Mouse (Mus musculus): ENCODE data around the gene Rnf141. TPM values are rescaled to one million over a fixed set of nuclear protein-coding genes. Genes with fewer than 3 reads are reported as not detected.

Gene Rnf141
- polyA plus RNA-seq, 1 experiment: 88.4 TPM

DNA sequence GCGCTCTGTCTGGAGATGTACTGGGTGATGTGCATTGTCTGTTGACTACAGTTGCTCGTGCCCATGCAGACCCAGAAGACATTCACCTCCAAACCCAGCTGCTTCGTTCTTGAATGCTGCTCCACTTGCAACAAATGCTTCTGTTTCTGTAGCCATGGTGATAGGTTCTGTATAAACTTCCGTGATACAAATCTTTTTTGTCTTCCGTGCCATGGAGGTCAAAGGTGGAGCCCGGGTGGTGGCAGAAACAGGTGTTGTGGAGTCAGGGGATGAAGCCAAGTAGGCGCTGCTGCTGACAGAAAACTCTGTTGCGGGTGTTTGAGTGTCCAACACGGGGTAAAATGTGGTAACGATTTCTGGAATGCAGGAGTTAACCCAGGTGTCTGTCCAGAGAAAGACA, 9.4 kb upstream of the Rnf141 start:
- TF ChIP-seq POLR2A (IDR thresholded peaks at IDR 0.05; ENCODE audit: borderline replicate concordance, insufficient read depth, low read length) (no peak), CTCF (IDR thresholded peaks at IDR 0.05; ENCODE audit: borderline replicate concordance, insufficient read depth, low read depth, low read length) (no peak)
- DNase-seq: no peak
- Histone ChIP-seq H3K27ac (ENCODE audit: insufficient read depth, low read length) (no peak overlapping the region), H3K27me3 (ENCODE audit: control insufficient read depth, insufficient read depth, low read length) (no peaks in the 10 kb centered on the region), H3K4me1 (ENCODE audit: control insufficient read depth, insufficient read depth, low read length) (no peaks in the 10 kb centered on the region), H3K4me3 (replicated peaks; ENCODE audit: insufficient read depth, low read depth, low read length) (no peak overlapping the region)
- 60% methylated on average over 10 of the region's 10 CpGs for WGBS

DNA sequence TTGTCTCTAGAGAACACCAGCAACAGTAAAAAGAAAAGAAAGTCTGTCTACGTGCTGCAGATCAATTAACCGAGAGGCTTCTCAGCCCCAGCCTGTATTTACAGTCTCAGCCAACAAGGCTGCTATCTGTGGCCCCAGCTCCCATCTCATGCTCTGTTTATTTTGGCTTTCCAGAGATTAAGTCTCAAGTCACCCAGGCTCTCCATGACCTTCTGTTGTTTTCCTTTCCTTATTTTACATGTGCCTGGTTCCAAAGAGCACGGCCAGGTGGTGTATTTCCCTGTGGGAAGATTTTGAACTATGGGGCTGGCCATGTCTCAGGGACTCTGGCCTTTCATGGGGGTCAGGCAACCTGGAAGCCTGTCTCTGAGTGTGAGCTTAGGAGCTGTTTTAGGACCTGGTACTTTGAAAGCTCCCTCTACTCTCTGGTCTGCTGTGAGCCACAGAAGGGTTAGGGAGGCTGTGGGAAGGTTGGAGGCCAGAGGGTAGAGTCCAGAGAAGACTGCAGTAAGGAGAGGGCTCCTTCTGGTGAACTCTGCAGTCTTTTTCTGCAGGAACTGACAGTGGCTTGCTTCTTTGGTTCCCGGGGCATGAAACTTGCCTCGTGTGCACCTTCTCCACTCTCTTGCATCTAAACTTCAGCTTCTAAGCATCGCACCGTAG, 7.4 kb upstream of the Rnf141 start:
- H3K4me1 ChIP-seq (ENCODE audit: control insufficient read depth, insufficient read depth, low read length): no peaks in the 10 kb centered on the region

DNA sequence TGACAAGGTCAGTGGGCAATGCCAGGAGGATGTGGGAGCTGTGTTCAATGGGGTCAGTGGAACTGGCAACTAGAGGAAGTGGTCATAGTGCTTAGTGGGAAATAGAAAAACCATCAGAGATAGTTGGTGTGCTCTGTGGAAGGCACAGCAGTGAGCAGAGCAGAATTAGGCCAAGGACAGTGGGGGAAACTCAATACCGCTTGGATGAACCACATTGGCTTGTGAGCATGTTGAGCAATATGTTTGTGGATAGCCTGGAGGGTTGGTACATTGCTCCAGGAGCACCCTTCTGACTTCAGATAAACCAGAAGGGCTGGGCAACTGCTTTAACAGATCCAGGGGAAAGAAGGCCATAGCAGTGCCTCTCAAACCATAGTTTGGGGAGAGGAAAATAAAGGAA, 4.1 kb upstream of the Rnf141 start:
- TF ChIP-seq CTCF (IDR thresholded peaks at IDR 0.05; ENCODE audit: borderline replicate concordance, insufficient read depth, low read depth, low read length) (no peak), POLR2A (IDR thresholded peaks at IDR 0.05; ENCODE audit: borderline replicate concordance, insufficient read depth, low read length) (no peak)
- H3K4me1 ChIP-seq (ENCODE audit: control insufficient read depth, insufficient read depth, low read length): no peaks in the 10 kb centered on the region
- H3K27me3 ChIP-seq (ENCODE audit: control insufficient read depth, insufficient read depth, low read length): no peaks in the 10 kb centered on the region
- H3K4me3 ChIP-seq (replicated peaks; ENCODE audit: insufficient read depth, low read depth, low read length): no peak overlapping the region
- DNase-seq: no peak
- WGBS: 77% methylated on average over 1 of the region's 1 CpGs
- no peak overlapping the region for H3K27ac ChIP-seq (ENCODE audit: insufficient read depth, low read length)

More for the DNA sequence above, 7.4 kb upstream of the Rnf141 start:
- DNase-seq: no peak
- Histone ChIP-seq H3K27me3 (ENCODE audit: control insufficient read depth, insufficient read depth, low read length) (no peaks in the 10 kb centered on the region), H3K4me3 (replicated peaks; ENCODE audit: insufficient read depth, low read depth, low read length) (no peak overlapping the region), H3K27ac (ENCODE audit: insufficient read depth, low read length) (no peak overlapping the region)
- WGBS: 87% methylated on average over 7 of the region's 7 CpGs
- TF ChIP-seq POLR2A (IDR thresholded peaks at IDR 0.05; ENCODE audit: borderline replicate concordance, insufficient read depth, low read length): no peak
- TF ChIP-seq CTCF (IDR thresholded peaks at IDR 0.05; ENCODE audit: borderline replicate concordance, insufficient read depth, low read depth, low read length): no peak

DNA sequence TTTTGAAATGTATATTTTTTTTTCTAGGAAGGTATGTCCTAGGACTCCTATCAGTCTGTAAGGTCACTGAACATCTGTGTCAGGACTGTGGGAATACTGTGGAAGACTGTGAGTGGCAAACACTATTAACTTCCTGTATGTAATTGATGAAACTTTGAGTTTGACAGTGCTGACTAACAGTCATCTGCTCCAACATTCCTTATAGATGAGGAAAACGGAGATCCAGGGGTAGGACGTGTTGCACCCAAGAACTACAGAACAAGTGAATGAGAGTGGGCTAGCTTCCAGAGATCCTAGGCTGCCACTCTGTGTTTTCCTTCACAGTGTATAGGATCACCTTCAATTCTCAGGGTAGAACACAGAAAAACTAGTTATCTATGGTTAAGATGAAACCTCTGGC, 3.1 kb upstream of the Rnf141 start:
- H3K27ac ChIP-seq (ENCODE audit: insufficient read depth, low read length): no peak overlapping the region

DNA sequence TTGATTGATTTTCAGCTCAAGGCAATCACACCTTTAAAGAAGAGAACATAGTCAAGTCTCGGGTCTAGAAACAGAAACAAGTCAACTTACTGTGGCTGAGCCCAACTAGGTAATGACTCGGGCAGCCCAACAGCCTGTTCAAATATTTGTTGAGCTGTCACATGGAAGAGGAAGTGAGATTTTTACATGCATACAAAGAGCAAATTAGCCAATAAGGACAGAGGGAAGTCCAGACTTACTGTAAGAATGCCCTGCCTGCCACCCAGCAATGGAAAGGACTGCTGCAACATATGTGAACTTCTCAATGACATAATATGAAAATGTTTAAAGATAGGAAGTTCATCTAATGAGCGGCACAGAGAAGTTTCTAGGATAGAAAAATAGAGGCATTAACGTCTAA, 3.9 kb downstream of the Rnf141 start:
- TF ChIP-seq POLR2A (IDR thresholded peaks at IDR 0.05; ENCODE audit: borderline replicate concordance, insufficient read depth, low read length) (no peak), CTCF (IDR thresholded peaks at IDR 0.05; ENCODE audit: borderline replicate concordance, insufficient read depth, low read depth, low read length) (no peak)
- Histone ChIP-seq H3K4me1 (ENCODE audit: control insufficient read depth, insufficient read depth, low read length) (no peaks in the 10 kb centered on the region), H3K4me3 (replicated peaks; ENCODE audit: insufficient read depth, low read depth, low read length) (no peak overlapping the region), H3K27me3 (ENCODE audit: control insufficient read depth, insufficient read depth, low read length) (no peaks in the 10 kb centered on the region), H3K27ac (ENCODE audit: insufficient read depth, low read length) (no peak overlapping the region)
- WGBS: 81% methylated on average over 4 of the region's 4 CpGs
- no peak for DNase-seq

More for the DNA sequence above, 3.1 kb upstream of the Rnf141 start:
- WGBS: 87% methylated on average over 2 of the region's 2 CpGs
- no peak for DNase-seq
- Histone ChIP-seq H3K27me3 (ENCODE audit: control insufficient read depth, insufficient read depth, low read length) (no peaks in the 10 kb centered on the region), H3K4me3 (replicated peaks; ENCODE audit: insufficient read depth, low read depth, low read length) (no peak overlapping the region), H3K4me1 (ENCODE audit: control insufficient read depth, insufficient read depth, low read length) (no peaks in the 10 kb centered on the region)
- TF ChIP-seq CTCF (IDR thresholded peaks at IDR 0.05; ENCODE audit: borderline replicate concordance, insufficient read depth, low read depth, low read length) (no peak), POLR2A (IDR thresholded peaks at IDR 0.05; ENCODE audit: borderline replicate concordance, insufficient read depth, low read length) (no peak)

DNA sequence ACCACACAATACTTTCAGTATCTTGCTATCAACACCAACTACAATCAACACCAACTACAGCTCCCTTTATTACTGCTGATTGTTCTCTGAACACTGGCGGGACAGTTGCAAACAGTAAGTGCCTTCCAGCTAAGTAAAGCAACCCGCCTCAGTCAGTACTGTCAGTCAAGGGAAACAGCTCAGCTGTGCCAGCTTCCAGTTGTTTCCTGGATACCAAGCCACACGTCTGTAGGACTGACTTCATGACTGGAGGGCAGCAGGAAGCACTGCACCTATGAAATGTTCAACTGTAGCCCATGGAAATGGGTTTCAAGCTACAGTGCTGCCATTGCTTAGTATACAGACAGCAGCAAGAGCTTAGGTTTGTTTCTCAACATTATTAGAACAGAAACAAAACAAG, 9.7 kb downstream of the Rnf141 start:
- H3K27me3 ChIP-seq (ENCODE audit: control insufficient read depth, insufficient read depth, low read length): no peaks in the 10 kb centered on the region
- H3K4me1 ChIP-seq (ENCODE audit: control insufficient read depth, insufficient read depth, low read length): no peaks in the 10 kb centered on the region
- TF ChIP-seq POLR2A (IDR thresholded peaks at IDR 0.05; ENCODE audit: borderline replicate concordance, insufficient read depth, low read length) (no peak), CTCF (IDR thresholded peaks at IDR 0.05; ENCODE audit: borderline replicate concordance, insufficient read depth, low read depth, low read length) (no peak)
- 63% methylated on average over 3 of the region's 3 CpGs for WGBS
- no peak overlapping the region for H3K4me3 ChIP-seq (replicated peaks; ENCODE audit: insufficient read depth, low read depth, low read length)
- DNase-seq: no peak
- H3K27ac ChIP-seq (ENCODE audit: insufficient read depth, low read length): no peak overlapping the region

DNA sequence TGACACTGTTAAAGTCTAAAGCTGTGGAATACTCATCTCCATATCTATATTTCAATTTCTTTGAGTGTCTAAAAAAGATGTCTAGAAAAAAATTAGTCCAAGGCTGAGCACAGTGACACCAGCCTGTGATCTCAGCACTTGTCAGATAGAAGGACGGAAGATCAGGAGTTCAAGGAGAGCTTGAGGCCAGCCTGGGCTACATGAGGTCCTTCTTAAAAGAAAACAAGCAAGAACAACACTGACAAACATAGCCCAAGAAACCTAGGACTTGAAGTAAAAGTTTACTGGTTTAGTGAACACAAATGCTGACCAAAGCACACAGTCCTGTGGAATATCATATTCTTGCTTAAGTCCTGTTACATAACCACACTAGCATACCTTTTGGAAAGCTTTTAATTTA, 10.2 kb downstream of the Rnf141 start:
- 98% methylated on average over 1 of the region's 1 CpGs for WGBS
- no peak overlapping the region for H3K4me3 ChIP-seq (replicated peaks; ENCODE audit: insufficient read depth, low read depth, low read length)
- no peak for DNase-seq
- TF ChIP-seq POLR2A (IDR thresholded peaks at IDR 0.05; ENCODE audit: borderline replicate concordance, insufficient read depth, low read length) (no peak), CTCF (IDR thresholded peaks at IDR 0.05; ENCODE audit: borderline replicate concordance, insufficient read depth, low read depth, low read length) (no peak)
- no peaks in the 10 kb centered on the region for H3K27me3 ChIP-seq (ENCODE audit: control insufficient read depth, insufficient read depth, low read length)
- H3K4me1 ChIP-seq (ENCODE audit: control insufficient read depth, insufficient read depth, low read length): no peaks in the 10 kb centered on the region
- no peak overlapping the region for H3K27ac ChIP-seq (ENCODE audit: insufficient read depth, low read length)

DNA sequence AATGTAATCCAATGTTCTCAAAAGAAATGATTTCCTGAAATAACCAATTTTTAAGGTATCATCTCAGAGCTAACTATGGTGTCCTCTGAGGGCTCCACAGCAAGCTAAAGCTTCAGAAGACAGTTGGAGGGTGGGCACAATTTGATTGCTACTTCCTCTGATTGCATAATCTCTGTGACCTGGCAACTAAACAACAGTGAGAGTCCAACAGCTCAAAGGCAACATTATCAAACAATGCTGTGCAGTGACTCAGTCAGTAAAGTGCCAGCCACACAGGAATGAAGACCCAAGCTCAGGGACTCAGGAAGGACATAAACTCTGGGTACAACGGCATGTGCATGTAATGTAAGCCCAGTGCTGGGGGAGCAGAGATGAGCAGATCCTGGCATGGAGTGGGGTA, 11.2 kb downstream of the Rnf141 start:
- DNase-seq: no peak
- Histone ChIP-seq H3K27ac (ENCODE audit: insufficient read depth, low read length) (no peak overlapping the region), H3K4me3 (replicated peaks; ENCODE audit: insufficient read depth, low read depth, low read length) (no peak overlapping the region), H3K4me1 (ENCODE audit: control insufficient read depth, insufficient read depth, low read length) (no peaks in the 10 kb centered on the region), H3K27me3 (ENCODE audit: control insufficient read depth, insufficient read depth, low read length) (no peaks in the 10 kb centered on the region)
- WGBS: 93% methylated on average over 1 of the region's 1 CpGs
- no peak for TF ChIP-seq POLR2A (IDR thresholded peaks at IDR 0.05; ENCODE audit: borderline replicate concordance, insufficient read depth, low read length)

All from cerebellum, adult 2 months (tissue).